Mouse (Mus musculus) T-helper 1 cell (primary cell): Measurements from ENCODE around the gene Paics.
"Not testable (repeated sequence)": the region's sequence is repeated elsewhere in the genome, so short reads cannot be mapped to it uniquely, and the experiment has no call there.

Source experiments
- in situ Hi-C: fragments of 300-600 bp; cut with MboI, MseI; formaldehyde crosslinking; loops from one replicate; pipeline ENCODE4 v1.15.1; 2025; ENCODE audit warnings: high pct_unique_total_duplicates

Paics gene

DNA sequence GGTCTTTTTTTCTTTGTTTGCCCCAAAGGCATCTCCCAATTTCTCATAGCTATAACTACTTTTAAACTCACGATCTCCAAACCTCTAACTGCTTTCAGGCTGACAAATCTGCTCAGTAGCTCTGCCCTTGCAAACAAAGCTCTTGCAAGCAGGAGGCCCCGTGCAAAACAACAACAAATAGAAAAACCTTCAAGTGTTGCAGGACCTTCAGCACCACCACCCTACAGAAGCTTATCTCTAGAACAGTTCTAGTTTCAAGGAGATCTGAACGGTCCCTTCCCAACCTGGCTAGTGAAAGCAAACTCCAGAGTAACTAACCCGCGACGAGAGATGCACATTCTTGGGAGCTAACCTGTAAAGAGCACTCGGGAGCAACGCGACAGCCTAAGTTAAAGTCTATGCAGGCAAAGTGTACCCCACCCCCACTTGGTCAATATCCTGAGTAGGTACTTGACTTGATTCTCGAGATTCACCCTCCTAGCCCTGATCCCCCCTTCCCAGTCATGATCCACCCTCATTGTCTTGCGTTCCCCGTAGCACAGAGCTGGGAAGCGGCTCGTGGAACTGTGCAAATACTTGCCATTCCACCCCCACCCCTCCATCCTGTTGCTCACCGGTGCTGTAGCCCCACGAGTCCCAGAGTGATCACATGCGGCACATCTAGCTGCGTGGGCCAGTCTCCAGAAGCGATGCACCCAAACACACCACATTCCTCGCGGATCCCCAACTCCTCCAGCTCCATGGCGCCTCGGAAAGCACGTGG lies 583 bp upstream of the Paics start:
- in situ Hi-C loops: loop anchor here (10.0 kb wide), 1 partner anchor 46 kb away; the partner anchor contains the start of gene Aasdh

DNA sequence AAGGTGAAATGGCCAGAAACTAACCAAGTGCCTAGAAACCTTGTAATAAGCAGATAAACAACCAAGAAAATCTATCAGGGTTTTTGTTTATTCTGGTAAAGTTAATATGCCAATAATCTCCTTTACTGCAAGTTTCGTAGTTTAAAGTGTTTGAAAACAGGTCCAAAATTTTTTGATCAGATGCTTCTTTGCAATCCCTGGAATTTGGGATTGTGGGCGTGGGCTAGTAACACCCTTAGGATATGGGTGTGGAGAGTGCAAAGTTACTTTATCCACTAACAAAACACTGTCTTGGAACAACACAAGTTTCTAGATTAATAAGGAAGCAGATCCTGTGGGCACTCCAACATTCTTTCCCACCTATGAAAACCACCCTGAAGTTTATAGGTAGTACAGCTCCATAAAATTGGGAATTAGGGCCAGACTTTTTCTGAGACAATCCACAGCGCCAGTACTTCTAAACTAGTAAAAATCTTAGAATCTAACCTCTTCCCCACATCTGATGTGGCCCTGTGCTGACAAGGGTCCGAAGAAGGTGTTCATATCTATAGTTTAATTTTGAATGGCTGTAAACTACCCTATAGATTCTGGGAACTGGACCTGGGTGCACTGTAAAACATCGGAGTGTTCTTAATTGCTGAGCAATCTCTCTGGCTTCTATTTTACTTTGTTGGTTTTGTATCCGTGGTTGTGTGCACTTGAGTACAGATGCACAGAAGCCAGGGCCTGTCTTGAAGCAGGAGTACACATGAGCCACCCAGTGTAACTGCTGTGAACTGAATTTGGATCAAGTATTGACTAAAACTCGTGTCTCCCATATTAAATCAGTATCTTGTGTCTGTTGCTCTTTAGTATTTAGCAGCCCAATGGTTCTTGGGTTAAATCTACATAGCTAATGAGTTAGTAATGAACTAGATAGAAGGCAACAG lies 1.3 kb downstream of the Paics start:
- in situ Hi-C loops: loop anchor here (10.0 kb wide), 1 partner anchor 48 kb away; the partner anchor contains the start of gene Aasdh

GRCm38 (mm10) chr5:76953794-76954193 lies 2.7 kb downstream of the Paics start:
- in situ Hi-C loops: loop anchor here (10.0 kb wide), 1 partner anchor 49 kb away; the partner anchor contains the start of gene Aasdh

GRCm38 (mm10) chr5:76954271-76954900 lies 3.3 kb downstream of the Paics start:
- in situ Hi-C loops: loop anchor here (10.0 kb wide), 1 partner anchor 50 kb away; the partner anchor contains the start of gene Aasdh

DNA sequence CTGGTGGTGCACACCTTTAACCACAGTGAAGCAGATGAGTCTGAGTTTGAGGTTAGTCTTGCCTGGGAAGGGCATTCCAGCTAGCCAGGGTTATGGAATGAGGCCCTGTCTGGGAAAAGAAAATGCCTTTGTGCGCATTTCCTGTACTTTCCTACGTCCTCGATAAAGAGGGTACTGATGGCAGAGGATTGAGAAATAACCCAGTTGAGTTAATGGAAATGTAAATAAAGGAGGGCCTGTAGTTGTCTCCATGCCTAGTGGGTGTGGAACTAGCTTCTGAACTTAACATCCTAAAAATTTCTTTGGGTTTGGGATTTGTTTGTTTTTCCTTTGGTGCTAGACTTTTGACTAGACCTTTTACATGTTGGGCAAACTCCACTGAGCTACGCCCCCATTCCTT lies 4.4 kb downstream of the Paics start:
- in situ Hi-C loops: loop anchor here (5.0 to 10.0 kb wide), 2 partner anchors 33 to 51 kb away; partner anchors contain the start of gene Aasdh

GRCm38 (mm10) chr5:76957954-76958353 lies 6.8 kb downstream of the Paics start:
- in situ Hi-C loops: loop anchor here (5.0 to 10.0 kb wide), 2 partner anchors 36 to 53 kb away; partner anchors contain the start of gene Aasdh

DNA sequence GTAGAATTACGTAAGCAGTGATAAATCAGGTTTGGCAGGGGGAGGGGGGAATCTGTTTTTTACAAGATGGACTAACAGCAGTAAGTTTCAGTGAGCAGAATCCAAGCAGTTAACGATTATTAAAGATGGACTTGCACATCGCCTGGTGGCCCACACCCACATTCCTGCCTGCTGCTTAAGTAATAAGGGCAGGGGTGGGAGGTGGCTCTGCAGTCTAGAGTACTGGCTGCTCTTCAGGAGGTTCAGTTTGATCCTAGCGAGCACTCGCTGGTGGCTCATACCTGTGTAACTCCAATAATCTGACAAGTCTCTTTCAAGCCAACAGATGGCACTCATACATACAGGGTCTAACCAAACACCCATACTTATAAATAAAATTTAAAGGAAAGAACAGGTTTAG lies 8.5 kb downstream of the Paics start:
- in situ Hi-C loops: loop anchor here (5.0 to 10.0 kb wide), 2 partner anchors 37 to 55 kb away; partner anchors contain the start of gene Aasdh

GRCm38 (mm10) chr5:76962545-76962944 lies 11.4 kb downstream of the Paics start:
- in situ Hi-C loops: no loop called here

DNA sequence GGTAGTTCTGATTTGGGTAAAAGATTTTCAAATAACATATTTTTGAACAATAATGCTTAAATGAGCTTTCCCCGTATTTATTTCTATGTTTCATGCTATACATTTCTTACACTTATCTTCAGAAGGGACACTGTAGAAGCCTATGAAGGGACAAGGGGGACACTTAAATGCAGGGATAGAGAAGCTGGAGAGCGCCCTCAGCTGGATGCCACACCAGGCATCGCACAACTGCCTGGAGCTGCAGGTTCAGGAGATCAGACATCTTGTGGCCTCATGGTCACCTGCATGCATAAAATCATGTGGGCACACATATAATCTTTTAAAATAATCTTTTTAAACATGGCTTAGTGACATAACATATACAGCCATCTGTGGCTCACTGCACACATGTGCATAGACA lies 13.5 kb downstream of the Paics start:
- in situ Hi-C loops: no loop called here

DNA sequence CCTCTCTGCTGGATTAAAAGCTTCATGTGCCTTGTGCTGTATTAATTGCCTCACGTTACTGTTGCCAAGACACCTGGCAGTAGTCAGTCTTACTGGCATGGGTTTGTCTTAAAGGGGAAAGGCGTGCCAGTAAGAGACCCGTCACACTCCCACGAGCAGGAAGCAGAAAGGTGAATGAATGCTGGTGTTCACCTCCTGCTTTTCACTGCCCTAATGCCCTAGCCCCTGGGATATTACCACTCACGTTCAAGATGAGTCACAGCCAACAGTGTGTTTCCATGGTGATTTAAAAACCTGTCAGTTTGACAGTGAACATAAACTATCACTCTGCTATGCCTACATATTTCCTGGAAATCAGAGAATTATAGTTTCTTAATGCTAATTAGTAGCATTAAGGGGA lies 18.1 kb downstream of the Paics start:
- in situ Hi-C loops: no loop called here

- in situ Hi-C loops: not testable (repeated sequence)
These were observed 20.0 kb downstream of the Paics start for GRCm38 (mm10) chr5:76971115-76971514.

DNA sequence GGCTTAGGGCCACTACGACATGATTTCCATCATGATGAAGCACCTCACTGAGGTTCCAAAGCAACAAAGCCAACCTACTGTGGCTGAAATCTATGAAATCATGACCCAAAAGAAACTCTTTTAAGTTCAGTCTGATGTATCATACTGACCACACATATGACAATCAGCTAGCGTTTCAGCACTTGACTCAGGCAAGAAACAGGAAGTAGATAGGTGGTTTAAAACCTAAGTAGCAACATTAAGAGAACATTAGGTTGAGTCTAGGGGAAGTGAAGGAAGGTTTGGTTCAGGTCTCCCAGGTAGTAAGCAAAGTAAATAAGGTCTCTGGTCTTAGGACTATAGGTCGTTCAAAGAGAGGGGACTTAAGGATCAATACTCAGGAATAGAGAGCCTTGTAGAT lies 22.4 kb downstream of the Paics start:
- in situ Hi-C loops: no loop called here

DNA sequence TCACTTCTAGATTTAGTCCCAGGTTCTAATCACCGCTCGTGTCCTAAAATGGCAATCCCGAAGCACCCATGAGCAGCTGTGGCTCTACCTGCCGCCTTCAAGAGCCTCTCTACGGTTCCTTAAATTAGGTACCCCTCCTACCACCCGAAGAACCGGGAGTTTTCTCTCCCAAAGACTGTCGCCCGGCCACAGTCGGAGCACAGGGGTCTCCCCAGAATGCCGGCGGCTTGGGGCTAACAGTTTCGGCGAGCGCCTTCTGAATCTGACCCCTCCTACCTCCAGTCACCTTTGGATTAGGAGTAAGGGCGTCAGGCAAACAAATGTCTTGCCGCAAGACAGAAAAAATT lies 23.1 kb downstream of the Paics start:
- in situ Hi-C loops: no loop called here

DNA sequence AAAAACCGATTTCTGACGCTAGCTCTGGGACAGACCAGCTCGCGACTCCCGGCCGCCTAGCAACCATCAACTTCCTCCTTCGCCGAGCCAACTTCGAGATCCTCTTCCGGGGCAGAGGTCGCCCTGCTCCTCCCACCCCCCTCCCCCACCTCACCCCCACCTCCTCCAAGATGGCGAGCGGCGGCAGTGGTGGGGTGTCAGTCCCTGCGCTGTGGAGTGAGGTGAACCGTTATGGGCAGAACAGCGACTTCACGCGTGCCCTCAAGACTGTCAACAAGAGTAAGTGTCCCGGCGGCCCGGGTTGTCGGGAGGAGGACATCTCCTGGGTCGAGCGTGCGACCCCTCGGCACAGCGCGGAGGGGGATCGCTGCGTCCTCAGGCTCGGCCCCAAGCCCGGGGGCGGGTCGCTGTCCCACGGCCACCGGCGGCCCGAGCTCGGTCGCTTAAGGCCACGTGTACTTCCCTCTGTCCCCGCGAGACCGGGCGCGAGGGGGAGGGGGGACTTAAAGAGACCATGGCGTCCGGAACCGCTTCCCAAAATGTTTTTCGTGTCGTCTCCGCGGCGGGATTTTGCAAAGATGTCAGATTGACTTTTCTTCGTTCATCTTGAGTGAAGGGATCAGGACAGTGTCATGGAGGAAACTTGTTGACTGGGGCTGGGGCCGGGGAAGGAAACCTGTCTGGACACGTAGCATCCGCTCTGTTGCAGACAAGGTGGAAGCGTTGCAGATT lies 23.6 kb downstream of the Paics start, which contains the start of gene Srp72:
Srp72 (plus strand) TSS at position 130 of the 732 bp plus-strand sequence.
- in situ Hi-C loops: no loop called here

DNA sequence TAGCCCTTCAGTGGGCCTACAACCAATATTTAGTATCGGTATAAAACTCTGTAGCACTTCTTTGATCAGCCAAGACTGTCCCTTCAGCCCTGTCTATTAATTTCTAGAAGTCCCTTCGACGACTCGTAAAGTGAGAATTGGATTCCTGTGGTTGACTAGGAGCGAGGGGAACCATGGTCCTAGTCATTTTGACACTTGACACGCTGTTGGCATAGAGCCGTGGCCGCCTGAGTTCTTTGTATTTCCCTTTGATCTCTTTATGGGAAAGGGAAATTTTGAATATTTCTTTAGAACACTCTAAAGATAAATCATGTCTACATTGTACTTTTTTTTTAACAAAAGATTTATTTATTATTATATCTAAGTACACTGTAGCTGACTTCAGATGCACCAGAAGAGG lies 24.6 kb downstream of the Paics start:
- in situ Hi-C loops: no loop called here

DNA sequence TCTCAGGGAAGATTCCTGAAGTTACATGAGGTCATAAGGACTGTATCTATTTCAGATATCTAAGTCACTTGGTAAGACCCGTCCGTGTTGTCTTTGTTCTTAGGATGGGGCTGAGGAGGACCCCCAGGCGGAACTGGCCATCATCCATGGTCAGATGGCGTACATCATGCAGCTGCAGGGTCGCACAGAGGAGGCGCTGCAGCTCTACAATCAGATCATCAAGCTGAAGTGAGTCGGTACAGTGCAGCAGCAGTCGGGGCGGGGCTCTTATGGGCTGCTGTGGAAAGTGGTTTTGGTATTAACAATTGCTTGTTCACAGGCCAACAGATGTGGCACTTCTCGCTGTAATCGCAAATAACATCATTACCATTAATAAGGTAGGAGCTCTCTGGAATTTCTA lies 32.9 kb downstream of the Paics start:
- in situ Hi-C loops: loop anchor here (10.0 kb wide), 1 partner anchor 341 kb away; no protein-coding TSS in a partner anchor

- in situ Hi-C loops: no loop called here
These were observed 39.7 kb downstream of the Paics start for GRCm38 (mm10) chr5:76990789-76991188.

DNA sequence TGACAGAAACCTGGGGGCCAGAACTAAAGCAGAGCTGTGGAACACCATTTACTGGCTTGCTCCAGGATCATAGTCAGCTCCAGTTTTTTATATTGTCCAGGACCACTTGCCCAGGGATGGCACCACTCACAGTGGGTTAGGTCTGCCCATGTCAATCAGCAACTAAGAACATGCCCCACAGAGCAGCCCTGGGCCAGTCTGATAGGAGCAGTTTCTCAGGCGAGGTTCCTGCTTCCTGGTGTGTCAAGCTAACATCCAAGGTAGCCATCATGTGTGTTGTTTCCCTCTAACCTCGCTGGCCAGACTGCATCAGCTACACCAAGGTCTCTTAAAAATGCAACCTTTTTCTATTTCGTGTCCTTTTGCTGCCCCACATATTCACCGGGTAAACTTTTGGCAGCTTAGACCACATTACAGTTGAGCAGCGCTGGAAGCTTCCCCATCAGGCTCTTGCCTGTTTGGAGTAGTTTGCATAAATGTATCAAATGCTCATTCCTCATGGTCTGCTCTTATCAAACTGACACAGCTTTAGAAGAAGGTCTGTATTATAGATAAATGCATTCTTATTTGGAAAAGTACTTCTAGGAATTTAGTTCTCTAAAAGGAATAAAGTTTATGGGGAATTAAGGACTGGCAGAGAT lies 42.2 kb downstream of the Paics start:
- in situ Hi-C loops: no loop called here

- in situ Hi-C loops: no loop called here
These were observed 47.3 kb downstream of the Paics start for GRCm38 (mm10) chr5:76998416-76998815.

- in situ Hi-C loops: no loop called here
These were observed 50.1 kb downstream of the Paics start for GRCm38 (mm10) chr5:77001192-77001591.
